Mouse (Mus musculus) kidney, postnatal 14 days (tissue): ENCODE results near the gene Iffo2.

ENCODE experiments used
- DNase-seq: peaks from one replicate; pipeline ENCODE4 v3.0.0; 2022; ENCODE audit warnings: mixed read lengths

Gene Iffo2

DNA sequence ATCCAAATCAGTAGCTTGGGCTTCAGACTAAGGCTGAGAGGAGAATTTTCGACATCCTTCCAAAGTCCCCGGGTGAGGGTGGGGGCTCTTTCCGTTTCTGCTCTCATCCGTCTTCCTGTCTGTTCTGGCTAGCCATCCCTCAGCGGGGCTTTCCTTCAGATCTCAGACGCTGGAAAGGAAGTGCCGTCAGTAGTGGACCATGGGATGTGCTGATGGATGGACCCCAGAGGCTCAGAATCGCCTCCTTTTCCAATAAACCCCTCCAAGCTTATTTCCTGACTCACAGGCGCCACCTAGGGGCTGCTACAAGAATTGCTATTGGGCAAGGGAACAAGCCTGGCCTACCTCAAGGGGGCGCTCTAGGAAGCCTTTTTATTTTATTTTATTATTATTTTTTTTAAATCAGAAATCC, 81.2 kb downstream of the Iffo2 start:
- DNase-seq, result peak; percentile 84

- no peak for DNase-seq
These were observed 84.3 kb downstream of the Iffo2 start for GRCm38 (mm10) chr4:139614524-139615260.

- peak; percentile 70 for DNase-seq
These were observed 86.1 kb downstream of the Iffo2 start for GRCm38 (mm10) chr4:139616276-139617000.

DNA sequence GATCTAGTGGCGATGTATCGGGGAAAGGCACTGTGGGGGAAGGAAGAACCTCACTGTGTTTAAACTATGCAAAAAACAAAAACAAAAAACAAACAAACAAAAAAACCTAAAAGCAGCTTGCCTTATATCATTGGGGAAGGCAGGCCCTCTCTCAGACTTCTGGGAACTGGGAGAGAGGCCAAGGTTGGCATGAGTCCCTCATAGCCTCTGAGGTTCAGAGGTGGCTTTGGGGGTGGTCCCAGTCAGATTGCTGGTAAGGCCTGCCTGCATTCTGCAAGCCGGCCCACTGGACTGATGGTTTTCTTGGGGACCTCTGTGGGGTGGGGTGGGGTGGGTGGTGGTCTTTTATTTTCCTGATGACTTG, 86.6 kb downstream of the Iffo2 start:
- no peak for DNase-seq

DNA sequence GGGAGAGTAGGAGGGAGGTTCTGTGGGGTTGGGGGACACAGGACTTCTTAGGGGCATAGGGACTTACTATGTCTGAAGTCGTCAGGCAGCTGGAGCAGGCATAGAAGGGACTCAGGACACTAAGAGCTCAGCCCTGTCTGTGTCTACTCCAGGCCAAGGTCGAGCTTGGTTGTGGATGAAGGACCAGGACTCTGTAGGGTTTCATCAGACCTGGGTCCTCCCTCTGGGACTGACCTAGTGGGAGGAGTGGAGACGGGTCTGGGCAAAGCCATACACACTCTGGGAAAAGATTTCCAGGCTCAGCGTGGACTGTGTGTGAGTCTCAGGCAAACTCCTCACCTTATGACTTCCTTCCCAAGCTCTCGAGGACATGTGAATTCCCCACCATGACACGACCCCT, 89.4 kb downstream of the Iffo2 start:
- no peak for DNase-seq

GRCm38 (mm10) chr4:139622373-139623282, 92.3 kb downstream of the Iffo2 start, which contains the start of gene Aldh4a1:
Gene Aldh4a1 (plus strand): TSS chr4:139622866.
- peak; percentile 95 for DNase-seq

- no peak for DNase-seq
These were observed 93.2 kb downstream of the Iffo2 start for GRCm38 (mm10) chr4:139623434-139624115.

- peak; percentile 82 for DNase-seq
These were observed 93.8 kb downstream of the Iffo2 start for GRCm38 (mm10) chr4:139624116-139624489.

- peak; percentile 87 for DNase-seq
These were observed 94.4 kb downstream of the Iffo2 start for GRCm38 (mm10) chr4:139624706-139625105.

DNA sequence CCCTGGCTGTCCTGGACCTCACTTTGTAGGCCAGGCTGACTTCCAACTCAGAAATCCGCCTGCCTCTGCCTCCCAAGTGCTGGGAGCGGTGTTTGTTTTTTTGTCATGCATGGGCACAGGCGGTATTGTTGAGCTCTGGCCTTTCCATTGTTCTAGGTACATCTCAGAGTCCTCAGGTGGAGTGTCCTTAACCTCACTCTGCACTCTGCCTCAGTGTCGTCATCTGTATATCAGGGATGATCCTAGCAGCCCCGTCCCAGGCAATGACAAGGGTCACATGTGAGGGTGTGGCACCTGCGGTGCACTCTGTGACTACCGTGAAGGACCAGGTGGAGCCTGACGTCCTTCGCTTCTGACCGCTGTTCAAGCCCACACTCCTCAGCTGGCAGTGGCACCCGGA, 97.0 kb downstream of the Iffo2 start:
- no peak for DNase-seq

DNA sequence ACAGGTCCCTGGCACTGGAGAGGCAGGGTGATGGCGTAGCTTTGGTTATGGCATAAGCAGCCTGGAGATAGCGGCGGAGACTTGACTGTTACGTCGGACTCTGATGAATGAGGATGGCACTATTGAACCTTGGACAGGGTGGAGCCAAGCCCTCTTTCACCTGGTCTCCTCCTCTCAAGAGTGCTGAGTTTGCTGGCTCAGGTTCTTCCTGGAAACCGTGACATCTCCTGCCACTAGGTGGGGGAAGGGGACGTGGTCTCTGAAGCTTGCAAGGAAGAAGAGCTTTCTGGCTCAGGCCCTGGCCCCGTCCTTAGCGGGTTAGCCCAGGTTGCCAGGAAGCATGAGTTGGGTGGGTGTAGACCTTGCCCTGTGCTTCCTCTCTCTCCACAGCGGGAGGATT, 99.8 kb downstream of the Iffo2 start:
- peak; percentile 82 for DNase-seq

GRCm38 (mm10) chr4:139631141-139631540, 100.8 kb downstream of the Iffo2 start:
- peak; percentile 70 for DNase-seq

GRCm38 (mm10) chr4:139631569-139632253, 101.4 kb downstream of the Iffo2 start:
- DNase-seq, result no peak

DNA sequence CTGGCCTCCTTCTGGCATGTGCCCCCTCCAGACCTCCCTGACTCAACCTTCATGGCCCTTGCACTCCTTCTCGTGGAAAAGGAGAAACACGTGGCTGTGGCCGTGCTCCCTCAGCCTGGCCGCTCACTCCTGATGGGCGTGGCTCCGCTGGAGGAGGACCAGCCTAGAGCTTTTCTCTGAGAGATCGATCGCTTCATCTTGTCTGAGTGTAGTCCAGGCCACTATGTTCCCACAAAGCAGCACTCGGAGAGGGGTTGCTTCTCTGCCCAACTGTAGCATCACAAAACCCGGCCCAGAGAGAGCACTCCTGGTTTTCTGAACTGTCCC, 101.9 kb downstream of the Iffo2 start:
- DNase-seq, result peak; percentile 39

- peak; percentile 65 for DNase-seq
These were observed 106.0 kb downstream of the Iffo2 start for GRCm38 (mm10) chr4:139636373-139636772.

DNA sequence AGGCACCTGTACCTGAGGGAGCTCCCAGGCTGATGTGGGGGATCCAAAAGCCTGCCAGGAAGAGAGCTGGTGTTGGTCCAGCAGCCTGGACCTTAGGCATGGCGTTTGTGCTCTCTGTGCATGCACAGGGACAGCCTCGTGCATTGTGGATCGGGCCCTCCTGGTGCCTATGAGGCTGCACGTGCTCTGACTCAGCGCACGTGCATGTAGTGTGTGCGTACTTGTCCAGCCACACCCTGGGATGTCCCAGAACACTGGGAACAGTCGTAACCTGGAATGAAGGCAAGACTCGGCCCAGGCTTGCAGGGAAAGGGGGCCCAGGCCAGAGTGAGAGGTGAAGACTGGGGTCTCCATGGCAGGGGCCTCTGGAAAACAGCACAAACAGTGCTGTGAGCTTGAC, 107.5 kb downstream of the Iffo2 start:
- no peak for DNase-seq

DNA sequence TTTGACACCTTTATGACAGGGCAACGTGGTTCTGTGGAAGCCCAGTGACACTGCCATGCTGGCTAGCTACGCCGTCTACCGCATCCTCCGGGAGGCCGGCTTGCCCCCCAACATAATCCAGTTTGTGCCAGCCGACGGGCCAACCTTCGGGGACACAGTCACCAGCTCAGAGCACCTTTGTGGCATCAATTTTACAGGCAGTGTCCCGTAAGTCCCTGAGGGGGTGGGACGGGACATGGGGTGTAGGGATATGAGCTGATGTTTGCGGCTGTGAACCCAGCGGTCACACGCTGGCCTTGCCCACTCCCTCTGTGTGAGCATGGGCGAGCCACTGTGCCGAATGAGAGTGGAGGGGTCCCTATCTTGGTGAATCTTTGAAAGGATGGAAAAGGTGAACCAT, 108.0 kb downstream of the Iffo2 start:
- DNase-seq, result no peak

GRCm38 (mm10) chr4:139639801-139640200, 109.5 kb downstream of the Iffo2 start:
- DNase-seq, result peak; percentile 65

DNA sequence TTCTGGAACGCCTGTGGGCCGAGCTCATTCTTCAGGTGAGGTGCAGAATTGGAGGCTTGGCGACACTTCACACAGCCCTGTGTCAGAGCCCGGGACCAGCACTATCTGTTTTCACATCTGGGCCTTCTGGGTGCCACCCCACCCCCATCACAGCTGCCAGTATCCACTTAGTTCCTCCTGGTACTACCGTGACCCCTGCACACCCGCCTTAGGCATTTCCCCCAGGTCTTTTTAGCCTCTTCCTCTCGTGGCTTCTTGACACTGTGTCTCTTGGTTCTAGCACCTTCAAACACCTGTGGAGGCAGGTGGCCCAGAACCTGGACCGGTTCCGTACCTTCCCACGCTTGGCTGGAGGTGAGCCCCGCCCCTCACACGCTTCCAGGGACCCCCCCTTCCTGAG, 110.0 kb downstream of the Iffo2 start:
- no peak for DNase-seq

DNA sequence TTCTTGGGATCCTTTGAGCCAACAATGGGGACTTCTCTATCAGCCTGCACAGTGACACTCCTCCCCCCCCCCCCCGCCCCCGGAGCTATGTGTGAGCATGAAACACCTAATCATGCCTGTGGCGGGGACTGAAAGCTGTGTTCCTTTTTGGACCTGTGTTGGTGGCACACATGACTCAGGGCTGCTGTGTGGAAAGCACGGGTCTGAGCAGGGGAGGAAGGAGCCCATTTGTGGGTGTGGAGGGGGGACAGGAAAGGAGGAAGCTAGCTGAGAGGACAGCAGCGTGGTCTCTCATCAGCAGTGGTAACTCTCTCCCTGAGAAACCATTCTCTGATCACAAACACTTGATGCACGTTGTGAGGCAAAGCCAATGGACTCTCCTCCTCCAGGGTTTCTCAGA, 110.4 kb downstream of the Iffo2 start:
- DNase-seq, result no peak

DNA sequence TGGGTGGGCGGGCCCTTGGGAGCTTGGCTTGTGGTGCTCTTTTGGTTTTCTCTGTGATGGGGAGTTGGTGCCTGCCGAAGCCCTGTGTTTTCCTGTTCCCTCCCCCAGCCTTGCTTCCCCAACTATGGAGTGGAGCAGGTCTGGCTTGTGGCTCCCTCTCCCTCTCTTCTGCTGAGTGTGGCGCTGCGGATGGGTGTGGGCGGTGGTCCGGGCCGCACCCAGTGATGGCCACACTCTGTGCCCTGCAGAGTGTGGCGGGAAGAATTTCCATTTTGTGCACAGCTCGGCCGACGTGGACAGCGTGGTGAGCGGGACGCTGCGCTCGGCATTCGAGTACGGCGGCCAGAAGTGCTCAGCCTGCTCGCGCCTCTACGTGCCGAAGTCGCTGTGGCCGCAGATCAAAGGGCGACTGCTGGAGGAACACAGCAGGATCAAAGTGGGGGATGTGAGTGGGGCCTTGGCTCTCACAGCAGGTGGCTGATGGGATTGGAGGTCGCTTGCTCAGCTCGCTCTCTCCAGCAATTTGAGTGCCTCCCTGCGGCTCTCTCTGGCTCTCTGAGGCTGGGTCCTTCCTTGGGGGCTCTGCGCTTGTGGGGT, 111.6 kb downstream of the Iffo2 start:
- no peak for DNase-seq

GRCm38 (mm10) chr4:139643972-139644371, 113.6 kb downstream of the Iffo2 start:
- peak; percentile 75 for DNase-seq
